15 mouse cellular contexts compared by ENCODE assay signal in the genomic region with DNA sequence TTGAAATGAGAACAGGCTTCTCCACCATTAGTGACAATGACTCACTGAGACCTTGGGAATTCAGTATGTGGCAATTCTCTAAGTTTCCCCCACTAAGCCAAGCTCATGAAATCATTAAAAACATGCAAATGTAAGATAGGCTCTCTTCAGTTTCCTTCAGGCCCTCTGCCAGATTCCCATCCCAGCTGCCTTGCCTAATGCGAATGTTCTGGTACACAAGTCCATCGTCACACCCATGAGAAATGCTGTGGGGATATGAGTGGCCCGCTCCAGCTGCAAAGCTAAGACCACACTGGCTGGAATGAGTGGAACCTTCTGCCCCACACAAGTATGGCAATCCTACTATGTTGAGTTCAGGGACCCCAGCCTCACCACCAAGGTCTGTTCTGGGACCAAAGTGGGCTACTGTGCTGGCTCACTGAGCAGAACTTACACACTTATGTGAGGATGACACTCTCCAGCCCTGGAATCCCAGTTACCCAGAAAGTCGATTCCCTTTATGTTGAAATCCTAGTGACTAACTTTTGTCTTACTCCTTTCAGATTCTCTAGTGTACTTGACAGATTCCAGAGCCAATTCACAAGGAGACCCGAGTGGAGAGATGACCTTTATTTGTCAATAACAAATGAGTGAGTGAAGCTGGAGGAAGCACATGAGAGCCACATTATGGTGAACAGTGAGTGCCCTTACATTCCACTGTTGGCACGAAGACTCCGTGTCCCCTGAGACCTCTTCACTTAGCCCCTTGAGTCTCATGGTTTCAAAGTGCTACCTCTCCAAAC. TPM values are rescaled to one million over a fixed set of nuclear protein-coding genes. Genes with fewer than 3 reads are reported as not detected.
A peak's percentile ranks its signal among the peaks of the same experiment; 100 is the strongest.
DNase-seq lines count a peak whose midpoint lies in the region; ATAC-seq and TF ChIP-seq lines count a peak whose summit lies in the region.
"Had no signal": no experiment of that assay in that cellular context is flagged by ENCODE, and none has a peak within 500 bp of the region (broad histone marks: within the 10 kb centered on the region; RNA-seq: fewer than 3 reads in every experiment).

No protein-coding gene starts in this region.

- CTCF ChIA-PET in Patski (lab: Charles Lee), result interaction anchor here (0.9 to 2.1 kb wide), 5 partner anchors 11 to 27 kb away, joined by 3 to 7 read pairs (median 4); a partner anchor contains a TSS

- DNase-seq in NIH3T3 (ENCODE audit: low read depth), result peak; percentile 66
- DNase-seq in Patski (ENCODE audit: low read depth, low spot score), result no peak
- peak; percentile 81 for DNase-seq in gastrocnemius, adult 18-20 months (ENCODE audit: low spot score)
- peak; percentile 48 to 56 for DNase-seq in heart, postnatal 36 days
- no peak for DNase-seq in embryo, embryonic 9.5 days (ENCODE audit: extremely low spot score)
- DNase-seq in limb, embryonic 10.5 days (ENCODE audit: low spot score), result no peak
- DNase-seq in kidney, adult 18-20 months, result no peak
- DNase-seq: embryo, embryonic 11 days; kidney, postnatal 10 days; right cerebral cortex, postnatal 25 days had no signal

- no peaks in the 10 kb centered on the region for H3K27me3 ChIP-seq in Patski
- H3K27me3 ChIP-seq in limb, embryonic 10.5 days (ENCODE audit: low read depth, poor library complexity, severe bottlenecking), result no peaks in the 10 kb centered on the region
- H3K27me3 ChIP-seq: forebrain, embryonic 15.5 days; stomach, embryonic 15.5 days had no signal

- H3K9me3 ChIP-seq in limb, embryonic 10.5 days (replicated peaks), result no peaks in the 10 kb centered on the region
- H3K9me3 ChIP-seq: forebrain, embryonic 15.5 days; stomach, embryonic 15.5 days had no signal

- intact Hi-C loops in heart, postnatal 36 days (cut with DNase I), result no loop called here

- 87% methylated on average over 7 of the region's 7 CpGs for WGBS in limb, embryonic 10.5 days

- H3K4me3 ChIP-seq in limb, embryonic 10.5 days, result no peak overlapping the region
- H3K4me3 ChIP-seq: forebrain, embryonic 15.5 days; stomach, embryonic 15.5 days had no signal

- H3K36me3 ChIP-seq in limb, embryonic 10.5 days, result 0 out of 2 replicates have a peak, but pooled peaks cover 5% of the 10 kb centered on the region
- H3K36me3 ChIP-seq: forebrain, embryonic 15.5 days; stomach, embryonic 15.5 days had no signal

- no peak overlapping the region for H3K27ac ChIP-seq in limb, embryonic 10.5 days
- H3K27ac ChIP-seq: forebrain, embryonic 15.5 days; stomach, embryonic 15.5 days had no signal

- peaks cover 12% of the 10 kb centered on the region; the same call in 1 of the 2 replicates for H3K4me1 ChIP-seq in limb, embryonic 10.5 days
- H3K4me1 ChIP-seq: forebrain, embryonic 15.5 days had no signal

- TF ChIP-seq CTCF in Patski (IDR thresholded peaks at IDR 0.05), result no peak

- POLR2A ChIA-PET in Patski (lab: Charles Lee), result interaction anchor here (1.3 kb wide), 1 partner anchor 22 kb away, joined by 5 read pairs; no protein-coding TSS in a partner anchor

- in situ Hi-C loops in Patski (cut with MboI; ENCODE audit: low pct_unique_long_range_greater_than_20kb), result no loop called here

- ATAC-seq in Patski, result peak; percentile 23
- ATAC-seq: forebrain, embryonic 15.5 days had no signal

RNA-seq across cellular contexts. Expression of a gene that starts 13.8 kb away (rescaled TPM):
- polyA plus RNA-seq in Patski (2021), result 10.7 TPM
- total RNA-seq in gastrocnemius, adult 18-20 months (2021), result 10 to 100 TPM in 1 of 2 experiments, 1 to 10 TPM in 1; 9.2 to 10.8 TPM
- total RNA-seq in heart, postnatal 36 days (2021), result 1 to 10 TPM; 3.8 to 4.3 TPM
- 11.3 and 11.7 TPM in 2 replicates for polyA plus RNA-seq in limb, embryonic 10.5 days (2016; fragmentation: Nextera tagmentation; extraction: Ambion mirVana)

RNA-seq across cellular contexts. Expression of a gene that starts 14.0 kb away (rescaled TPM):
- 66.1 TPM for polyA plus RNA-seq in Patski (2021)
- total RNA-seq in gastrocnemius, adult 18-20 months (2021), result 10 to 100 TPM; 40.7 to 46.8 TPM
- total RNA-seq in heart, postnatal 36 days (2021), result 10 to 100 TPM; 44.8 to 45.2 TPM
- polyA plus RNA-seq in limb, embryonic 10.5 days (2016; fragmentation: Nextera tagmentation; extraction: Ambion mirVana), result 133 and 148 TPM in 2 replicates

RNA-seq across cellular contexts. Expression of a gene that starts 19.6 kb away (rescaled TPM):
- 3.0 TPM for polyA plus RNA-seq in Patski (2021)
- total RNA-seq in gastrocnemius, adult 18-20 months (2021), result 1 to 10 TPM; 5.8 to 7.0 TPM
- 10 to 100 TPM; 14.2 to 18.3 TPM for total RNA-seq in heart, postnatal 36 days (2021)
- polyA plus RNA-seq in limb, embryonic 10.5 days (2016; fragmentation: Nextera tagmentation; extraction: Ambion mirVana), result 0.51 and 0.73 TPM in 2 replicates
- total RNA-seq: megakaryocyte, adult 5-6 weeks; monocyte, adult 5-6 weeks had no signal
- polyA plus RNA-seq: liver, embryonic 11.5 days had no signal

RNA-seq across cellular contexts. Expression of a gene that starts 20.5 kb away (rescaled TPM):
- polyA plus RNA-seq in Patski (2021), result 564 TPM
- 10 to 100 TPM; 52.3 to 59.6 TPM for total RNA-seq in gastrocnemius, adult 18-20 months (2021)
- 100 to 1,000 TPM; 128 to 143 TPM for total RNA-seq in heart, postnatal 36 days (2021)
- 491 and 543 TPM in 2 replicates for polyA plus RNA-seq in limb, embryonic 10.5 days (2016; fragmentation: Nextera tagmentation; extraction: Ambion mirVana)

RNA-seq across cellular contexts. Expression of a gene that starts 29.2 kb away (rescaled TPM):
- polyA plus RNA-seq in Patski (2021), result 8.1 TPM
- total RNA-seq in gastrocnemius, adult 18-20 months (2021), result 100 to 1,000 TPM; 566 to 705 TPM
- total RNA-seq in heart, postnatal 36 days (2021), result 1,000 to 10,000 TPM; 4,706 to 5,436 TPM
- 2.7 and 3.8 TPM in 2 replicates for polyA plus RNA-seq in limb, embryonic 10.5 days (2016; fragmentation: Nextera tagmentation; extraction: Ambion mirVana)
- total RNA-seq: monocyte, adult 5-6 weeks had no signal

Comparison
In these comparisons a context has a peak if more than half of its experiments do, and no peak if none do; other contexts are left out.
1. DNase-seq: peak in NIH3T3 (single experiment), gastrocnemius, adult 18-20 months (single experiment) and heart, postnatal 36 days (2 of 2); none in Patski (single experiment), embryo, embryonic 9.5 days (single experiment), limb, embryonic 10.5 days (single experiment) and kidney, adult 18-20 months (single experiment).